Mouse (Mus musculus) neutrophil, adult 5-6 weeks (primary cell): Measurements from ENCODE around the gene Rnf151. TPM values are rescaled to one million over a fixed set of nuclear protein-coding genes. Genes with fewer than 3 reads are reported as not detected.
"Not testable (repeated sequence)": the region's sequence is repeated elsewhere in the genome, so short reads cannot be mapped to it uniquely, and the experiment has no call there.

ENCODE experiments used
- ATAC-seq: fragments of 151-379, 151-347 bp; 2 replicates; pipeline ENCODE4 v1.8.0; 2017; ENCODE audit warnings: mild to moderate bottlenecking, moderate TSS enrichment; ENCODE audit not compliant: insufficient number of reproducible peaks, poor library complexity, low FRiP score, severe bottlenecking; ENCODE audit errors: extremely low read depth
- total RNA-seq: library from RNA; stranded (forward); fragments of 200-1000 nt; gene quantifications from 2 replicates; pipeline ENCODE4 v1.2.3, GENCODE M21; 2017

Gene Rnf151
- total RNA-seq, 1 experiment from 2014 or later: not detected

- ATAC-seq: peak; percentile 71
These were observed 41.7 kb downstream of the Rnf151 start for GRCm38 (mm10) chr17:24676187-24676586.

- ATAC-seq: no peak
These were observed 43.6 kb downstream of the Rnf151 start for GRCm38 (mm10) chr17:24674277-24674676.

- ATAC-seq: no peak
These were observed 45.7 kb downstream of the Rnf151 start for GRCm38 (mm10) chr17:24672141-24672540.

GRCm38 (mm10) chr17:24671346-24671745 lies 46.5 kb downstream of the Rnf151 start:
- ATAC-seq: no peak

- no peak for ATAC-seq
These were observed 47.5 kb downstream of the Rnf151 start for GRCm38 (mm10) chr17:24670246-24670844.

GRCm38 (mm10) chr17:24669545-24670245 lies 48.2 kb downstream of the Rnf151 start, which contains the start of gene Zfp598:
TSS of gene Zfp598 (plus strand) at chr17:24669687.
- ATAC-seq: peak; percentile 91

- ATAC-seq: not testable (repeated sequence)
These were observed 48.7 kb downstream of the Rnf151 start for GRCm38 (mm10) chr17:24669214-24669544.

- ATAC-seq: peak; percentile 71
These were observed 50.4 kb downstream of the Rnf151 start for GRCm38 (mm10) chr17:24667416-24667815.

- not testable (repeated sequence) for ATAC-seq
These were observed 50.9 kb downstream of the Rnf151 start for GRCm38 (mm10) chr17:24667011-24667410.

Other genes with a start within 250 kb of the Rnf151 start
- gene E4f1, start 247.8 kb downstream of the Rnf151 start, total RNA-seq: 61.6 and 65.3 TPM in 2 replicates
- 8.7 and 8.8 TPM in 2 replicates for gene Pgp, start 247.7 kb downstream of the Rnf151 start, total RNA-seq
- not detected in 2 replicates for gene Bricd5, start 244.2 kb downstream of the Rnf151 start, total RNA-seq
- 12.2 and 17.8 TPM in 2 replicates for gene Mlst8, start 239.0 kb downstream of the Rnf151 start, total RNA-seq
- not detected in 2 replicates for gene Caskin1, start 229.5 kb downstream of the Rnf151 start, total RNA-seq
- gene Traf7, start 190.1 kb downstream of the Rnf151 start, total RNA-seq: 107 and 118 TPM in 2 replicates
- gene Rab26, start 183.9 kb downstream of the Rnf151 start, total RNA-seq: 2.0 TPM in 1 of 2 replicates, not detected in the other
- gene Pkd1, start 168.2 kb downstream of the Rnf151 start, total RNA-seq: 23.3 and 27.6 TPM in 2 replicates
- 48.2 and 53.8 TPM in 2 replicates for gene Tsc2, start 85.4 kb downstream of the Rnf151 start, total RNA-seq
- gene Nthl1, start 85.4 kb downstream of the Rnf151 start, total RNA-seq: 2.4 and 4.5 TPM in 2 replicates
- gene Slc9a3r2, start 67.7 kb downstream of the Rnf151 start, total RNA-seq: 0.37 and 0.58 TPM in 2 replicates
- not detected in 2 replicates for gene Npw, start 59.6 kb downstream of the Rnf151 start, total RNA-seq
- gene Zfp598, start 48.4 kb downstream of the Rnf151 start, total RNA-seq: 17.6 and 21.4 TPM in 2 replicates
- gene Syngr3, start 28.1 kb downstream of the Rnf151 start, total RNA-seq: 0.25 TPM in 1 of 2 replicates, not detected in the other
- gene Gfer, start 21.9 kb downstream of the Rnf151 start, total RNA-seq: 17.1 and 23.3 TPM in 2 replicates
- 0.86 and 1.6 TPM in 2 replicates for gene Noxo1, start 21.8 kb downstream of the Rnf151 start, total RNA-seq
- 10.1 and 10.4 TPM in 2 replicates for gene Tbl3, start 10.4 kb downstream of the Rnf151 start, total RNA-seq
- gene Rps2, start 53 bp upstream of the Rnf151 start, total RNA-seq: 574 and 580 TPM in 2 replicates
- gene Ndufb10, start 6.4 kb upstream of the Rnf151 start, total RNA-seq: 107 and 119 TPM in 2 replicates
- 1.5 and 4.0 TPM in 2 replicates for gene Rpl3l, start 9.8 kb upstream of the Rnf151 start, total RNA-seq
- 818 and 923 TPM in 2 replicates for gene Msrb1, start 18.6 kb upstream of the Rnf151 start, total RNA-seq
- gene Hs3st6, start 34.9 kb upstream of the Rnf151 start, total RNA-seq: 0.58 TPM in 1 of 2 replicates, not detected in the other
- not detected in 2 replicates for gene Meiob, start 86.2 kb upstream of the Rnf151 start, total RNA-seq
- gene Hagh, start 122.1 kb upstream of the Rnf151 start, total RNA-seq: 17.9 and 28.0 TPM in 2 replicates
- 2.9 and 4.0 TPM in 2 replicates for gene Fahd1, start 132.3 kb upstream of the Rnf151 start, total RNA-seq
- not detected in 2 replicates for gene Igfals, start 147.9 kb upstream of the Rnf151 start, total RNA-seq
- gene Nubp2, start 168.3 kb upstream of the Rnf151 start, total RNA-seq: 26.3 and 32.4 TPM in 2 replicates
- 19.7 and 24.6 TPM in 2 replicates for gene Spsb3, start 168.6 kb upstream of the Rnf151 start, total RNA-seq
- 26.3 and 30.2 TPM in 2 replicates for gene Eme2, start 177.0 kb upstream of the Rnf151 start, total RNA-seq
- gene Mrps34, start 177.1 kb upstream of the Rnf151 start, total RNA-seq: 9.4 and 15.3 TPM in 2 replicates
- 26.1 and 34.3 TPM in 2 replicates for gene Nme3, start 178.4 kb upstream of the Rnf151 start, total RNA-seq
- gene Mapk8ip3, start 218.9 kb upstream of the Rnf151 start, total RNA-seq: 115 and 127 TPM in 2 replicates
- gene Jpt2, start 242.6 kb upstream of the Rnf151 start, total RNA-seq: 20.0 and 20.6 TPM in 2 replicates